Mouse (Mus musculus) left cerebral cortex, postnatal 10 days (tissue): ENCODE data around the gene Lrmda. TPM values are rescaled to one million over a fixed set of nuclear protein-coding genes. Genes with fewer than 3 reads are reported as not detected.

Experiments used
- DNase-seq, 2 experiments: peaks; one replicate each; pipeline ENCODE4 v3.0.0; 2021 to 2022; ENCODE audit warnings: low spot score in 2 of 2, mixed read lengths in 1 of 2; ENCODE audit errors: extremely low spot score in 1 of 2
- intact Hi-C: fragments of 180-260 bp; cut with DNase I; formaldehyde crosslinking; loops from one replicate; pipeline ENCODE4 v1.15.1; 2025
- total RNA-seq, 2 experiments: library from RNA; stranded (reverse); gene quantifications; 2 replicates each; pipeline ENCODE4 v1.2.3; 2021

The Lrmda gene
- total RNA-seq, 2 experiments from 2014 or later = 1.1 TPM; not detected in 1

DNA sequence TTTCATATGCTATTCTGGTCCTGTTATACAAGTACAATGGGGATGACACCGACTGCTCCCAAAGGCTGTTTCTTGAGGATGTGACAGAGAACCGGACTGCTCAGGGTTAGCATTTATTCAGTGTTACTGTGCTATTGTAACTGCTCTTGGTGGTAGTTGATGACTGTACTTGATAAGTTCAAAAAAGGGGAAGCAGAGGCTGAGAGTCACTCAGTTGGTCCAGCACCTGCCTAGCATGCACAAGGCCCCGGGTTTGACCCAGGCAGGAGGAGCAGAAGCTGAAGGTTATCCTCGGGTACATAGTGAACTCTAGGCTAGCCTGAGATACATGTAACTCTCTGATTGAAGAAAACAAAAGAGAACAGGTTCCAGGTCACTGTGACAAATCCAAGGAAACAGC is 4.0 kb downstream of the Lrmda start:
- no peak for DNase-seq
- intact Hi-C loops = no loop called here

DNA sequence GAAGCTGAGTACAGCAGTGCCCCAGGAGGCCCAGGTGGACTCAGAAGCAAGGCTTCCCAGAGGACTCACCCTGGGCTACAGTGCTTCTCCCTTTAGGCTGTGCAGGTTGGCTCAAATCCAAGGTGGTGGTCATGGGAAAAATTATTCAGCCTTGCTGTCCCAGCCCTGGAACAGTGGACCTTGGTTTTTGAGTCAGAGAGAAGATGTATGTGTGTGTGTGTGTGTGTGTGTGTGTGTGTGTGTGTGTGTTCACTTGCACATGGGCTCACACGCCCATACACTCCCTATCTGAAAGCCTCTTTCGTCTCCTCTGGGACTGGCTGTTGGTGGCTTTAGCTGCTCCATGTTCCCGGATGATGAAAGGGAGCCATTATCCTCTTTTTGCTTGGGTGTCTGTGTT is 16.4 kb downstream of the Lrmda start:
- intact Hi-C loops = no loop called here
- DNase-seq = peak in 1 of 2 experiments; percentile 33

DNA sequence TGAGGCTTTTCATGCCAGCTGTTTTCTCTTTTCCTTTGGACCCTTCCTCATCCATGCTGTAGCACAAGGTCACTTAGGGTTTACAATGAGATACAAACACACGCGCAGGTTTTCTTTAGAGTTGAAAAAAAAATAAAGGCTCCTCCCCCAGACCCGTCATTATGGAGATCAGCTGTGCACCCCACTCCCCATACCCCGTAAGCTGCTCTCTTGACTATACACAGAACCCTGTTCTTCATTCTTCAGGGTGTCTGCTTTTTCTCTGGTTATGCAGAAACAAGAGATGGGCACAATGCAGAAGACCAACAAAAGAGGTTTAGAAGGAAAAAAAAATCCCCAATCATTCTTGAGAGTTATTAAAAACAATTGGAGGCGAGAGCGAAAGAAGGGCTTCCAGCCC is 16.8 kb downstream of the Lrmda start:
- no peak for DNase-seq
- intact Hi-C loops = no loop called here

DNA sequence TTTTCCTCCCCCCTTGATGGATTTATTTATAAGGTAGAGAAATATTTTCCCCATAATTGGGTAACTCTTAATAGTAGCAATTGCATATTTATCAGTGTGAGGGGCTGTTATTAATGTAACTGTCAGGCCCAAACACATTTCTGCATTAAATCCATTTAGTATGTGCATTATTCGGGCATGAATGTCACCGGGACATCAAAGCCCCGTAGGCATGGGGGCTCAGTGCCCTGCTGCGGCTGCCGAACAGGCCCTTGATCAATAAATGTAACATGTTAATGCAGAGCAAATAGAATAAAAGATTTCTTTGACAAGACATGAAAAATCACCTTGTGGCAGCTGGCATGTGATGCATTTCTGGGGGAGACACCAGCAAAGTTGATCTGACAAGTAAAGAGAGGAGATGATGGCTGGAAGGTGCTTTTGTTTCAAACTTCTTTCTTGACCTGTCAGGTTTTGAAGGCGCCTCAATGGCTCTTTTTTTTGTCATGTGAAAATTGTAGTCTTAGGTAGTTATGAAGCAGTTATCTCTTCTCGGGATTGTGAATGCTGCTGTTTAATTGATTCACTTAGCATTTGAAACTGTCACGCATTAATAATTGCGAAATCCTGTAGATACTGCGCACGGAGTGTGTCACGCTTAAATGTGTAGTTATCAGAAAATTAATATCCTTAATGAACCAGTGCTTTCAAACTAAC is 17.4 kb downstream of the Lrmda start:
- intact Hi-C loops = no loop called here
- no peak for DNase-seq

DNA sequence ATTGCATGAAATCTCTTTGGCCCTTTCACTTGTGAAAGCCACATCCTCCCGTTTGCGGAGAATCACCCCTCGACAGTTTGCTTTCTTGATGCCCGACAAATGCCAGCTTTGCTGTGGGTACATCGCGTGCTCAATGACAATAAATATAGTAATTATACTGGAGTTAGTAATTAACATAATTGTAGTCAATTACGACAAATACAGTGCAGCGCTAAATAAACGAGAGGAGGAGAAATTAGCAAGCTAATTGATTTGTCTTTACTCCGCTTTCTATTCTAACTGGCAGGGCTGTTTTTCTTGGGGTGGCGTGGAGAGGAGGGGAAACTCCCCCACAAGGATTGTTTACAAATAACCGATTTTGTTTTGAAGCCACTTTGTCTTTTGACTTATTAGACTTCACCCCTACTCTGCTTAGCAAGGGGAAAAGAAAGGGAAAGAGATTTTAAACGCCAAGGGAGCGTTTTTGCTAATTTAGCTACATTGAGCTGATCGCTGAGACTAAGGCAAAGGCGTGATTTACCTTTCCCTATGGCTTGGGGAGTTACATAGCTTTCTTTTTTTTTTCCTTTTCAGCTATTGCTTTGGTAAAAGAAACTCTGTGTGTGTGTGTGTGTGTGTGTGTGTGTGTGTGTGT is 18.1 kb downstream of the Lrmda start:
- DNase-seq = no peak
- intact Hi-C loops = no loop called here

DNA sequence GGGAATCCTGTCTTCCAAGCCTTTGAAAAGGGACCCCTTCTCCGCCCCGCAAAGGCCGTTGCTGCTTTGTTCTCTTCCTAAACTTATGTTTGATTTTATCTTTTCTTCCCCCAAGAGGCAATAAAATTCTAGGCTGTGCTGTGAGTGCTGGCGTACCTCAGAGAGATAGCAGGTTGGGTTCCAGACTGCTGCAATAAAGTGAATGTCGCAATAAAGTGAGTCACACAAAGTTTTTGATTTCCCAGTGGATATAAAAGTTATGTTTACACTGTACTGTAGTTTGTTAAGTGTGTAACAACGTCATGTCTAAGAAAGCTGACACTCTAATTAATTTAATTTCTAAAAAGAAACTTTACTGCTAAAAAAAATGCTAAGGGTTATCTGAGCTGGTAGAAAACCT is 22.6 kb downstream of the Lrmda start:
- no peak for DNase-seq
- intact Hi-C loops = no loop called here

DNA sequence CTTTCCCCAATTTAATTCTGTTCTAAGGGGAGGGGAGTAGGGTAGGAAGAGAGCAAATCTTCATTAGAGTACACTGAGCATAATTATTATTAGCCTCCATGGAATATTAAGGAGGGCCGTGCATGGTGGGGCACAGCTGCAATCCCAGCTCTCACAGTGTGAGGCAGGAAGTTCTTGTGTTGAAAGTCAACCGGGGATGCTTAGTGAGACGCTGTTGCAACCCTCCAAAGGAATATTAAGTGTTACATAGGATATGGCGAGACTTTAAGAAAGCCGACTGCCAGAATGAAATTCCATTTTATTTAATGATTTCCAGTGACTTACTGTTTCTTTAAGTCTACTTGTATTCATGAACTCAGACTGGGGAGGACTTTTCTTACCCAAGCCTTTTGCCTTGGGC is 23.9 kb downstream of the Lrmda start:
- DNase-seq = no peak
- intact Hi-C loops = no loop called here

DNA sequence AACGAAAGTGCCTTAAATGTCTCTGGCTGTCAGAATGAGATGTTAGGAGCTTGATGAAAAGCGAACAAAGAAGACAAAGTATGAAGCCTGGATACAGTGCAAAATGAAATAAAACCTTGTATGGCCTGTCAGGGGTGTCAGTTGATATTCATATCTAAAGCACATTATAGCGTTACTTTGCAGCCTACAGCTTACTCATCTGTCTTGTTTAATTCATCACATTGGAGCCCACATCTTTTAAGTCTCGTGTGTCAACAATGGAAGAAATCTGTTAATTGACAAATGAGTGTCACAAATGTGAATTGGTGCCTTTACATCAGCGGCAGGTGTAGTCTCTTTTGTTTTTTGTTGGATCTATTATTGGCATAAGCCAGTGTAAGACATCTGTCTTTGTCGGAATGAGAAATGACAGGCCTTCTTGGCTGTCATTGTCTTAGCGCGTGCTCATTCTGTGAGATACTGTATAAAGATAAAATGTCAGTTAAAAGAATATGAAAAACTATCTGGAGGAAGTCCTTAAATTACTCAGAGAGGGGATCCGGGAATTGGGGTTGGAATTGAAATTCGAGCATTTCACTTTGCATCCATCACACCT is 26.8 kb downstream of the Lrmda start:
- DNase-seq = no peak
- intact Hi-C loops = no loop called here

DNA sequence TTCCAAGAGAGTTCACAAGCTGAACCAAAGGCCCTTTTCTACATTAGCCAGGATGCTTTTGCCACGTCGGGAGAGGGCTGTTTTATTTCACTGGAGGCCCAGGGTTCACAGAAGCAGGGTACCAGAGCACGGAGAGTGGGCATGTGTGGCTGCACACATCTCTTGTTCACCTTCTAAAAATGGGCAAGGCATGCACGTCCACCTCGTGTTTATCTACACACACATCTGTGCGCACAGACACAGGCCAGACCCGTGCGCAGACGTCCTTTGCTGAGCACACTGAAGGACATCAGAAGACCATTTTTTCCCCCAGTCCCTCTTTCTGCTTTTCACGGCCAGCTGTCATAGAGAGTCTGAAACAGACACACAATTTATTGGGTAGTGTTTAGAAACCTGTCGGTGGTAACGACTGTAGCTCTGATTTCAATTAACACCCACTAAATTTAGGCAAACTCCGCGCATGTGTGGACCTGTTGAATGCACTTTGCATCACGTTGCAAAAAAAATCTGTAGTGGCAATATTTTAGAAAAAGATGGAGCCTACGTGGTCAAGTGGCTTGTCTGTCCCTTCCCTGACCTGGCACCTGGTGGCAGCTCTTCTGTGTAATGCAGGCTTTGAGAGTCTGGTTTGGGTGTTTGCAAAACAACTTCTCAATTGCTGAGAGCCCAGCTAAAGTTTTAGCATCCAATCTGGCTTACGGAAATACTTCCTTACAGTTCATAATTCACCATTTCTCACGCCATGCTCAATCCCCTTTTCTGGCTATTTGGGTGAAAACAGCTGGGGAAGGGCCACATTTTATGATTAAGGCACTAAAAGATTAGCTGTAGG is 28.8 kb downstream of the Lrmda start:
- intact Hi-C loops = no loop called here
- no peak for DNase-seq

DNA sequence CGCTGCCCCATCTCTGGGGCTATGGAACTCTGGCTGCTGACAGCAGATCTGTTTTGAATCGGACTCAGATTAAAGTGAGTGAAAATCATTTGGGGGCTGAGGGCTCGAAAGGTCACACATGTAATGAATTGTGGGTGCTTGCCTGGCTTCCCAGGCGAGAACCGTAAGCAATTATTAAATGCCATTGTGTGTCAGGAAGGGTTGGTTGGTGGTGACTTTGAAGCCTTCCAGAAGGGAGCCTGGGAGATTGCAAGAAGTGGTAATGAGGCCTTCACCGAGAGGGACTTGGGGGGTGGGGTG is 29.3 kb downstream of the Lrmda start:
- DNase-seq = no peak
- intact Hi-C loops = no loop called here

DNA sequence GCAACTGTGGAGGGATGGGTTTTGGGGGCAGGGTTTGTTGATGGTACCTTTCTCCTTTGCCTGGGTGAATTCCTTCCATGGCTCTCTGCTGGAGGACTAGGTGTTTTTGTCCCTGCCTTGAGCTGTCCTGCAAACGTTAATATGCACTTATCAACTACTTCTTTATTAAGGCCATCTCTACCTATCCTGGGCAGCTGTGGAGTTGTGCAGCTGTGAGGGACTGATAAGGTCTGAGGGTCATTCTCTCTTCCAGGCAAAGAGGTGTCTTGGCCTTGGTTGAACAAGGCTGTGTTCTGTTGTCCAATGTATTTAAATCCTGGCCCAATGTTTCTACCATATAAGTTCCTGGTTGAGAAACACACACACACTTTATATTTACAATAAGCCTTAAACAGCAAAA is 29.8 kb downstream of the Lrmda start:
- intact Hi-C loops = no loop called here
- no peak for DNase-seq

DNA sequence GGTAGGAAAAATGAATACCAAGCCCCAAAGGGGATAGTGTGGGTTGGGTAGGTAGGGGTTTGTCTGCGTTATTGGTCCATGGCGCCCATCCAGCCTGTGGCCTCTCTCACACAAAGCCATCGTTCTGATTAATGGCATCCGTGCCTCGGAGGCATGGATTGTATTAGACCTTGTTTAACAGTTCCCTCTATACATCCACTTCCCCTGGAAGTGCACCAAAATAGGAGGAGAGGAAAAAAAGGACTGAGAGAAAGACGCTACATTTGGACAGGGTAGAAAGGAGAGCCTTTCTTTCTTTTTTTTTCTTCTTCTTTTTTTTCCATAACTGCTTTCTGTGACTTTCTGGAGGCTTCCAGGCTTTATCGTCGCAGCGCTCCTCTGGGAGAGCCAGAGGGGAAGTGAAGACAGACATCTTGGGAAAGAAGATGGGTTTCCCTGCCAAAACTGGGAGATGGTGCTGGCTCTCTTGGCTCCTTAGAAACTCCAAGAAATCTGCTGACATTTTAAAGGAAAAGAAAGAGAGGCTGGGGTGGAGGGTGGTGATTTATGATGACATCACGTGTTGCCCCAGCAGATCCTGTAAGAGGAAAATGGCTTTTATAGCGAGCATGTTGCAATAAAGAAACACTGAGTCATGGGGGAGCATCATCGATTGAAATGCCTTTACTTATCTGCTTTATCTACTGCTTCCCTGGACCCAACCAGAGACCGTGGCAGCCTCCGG is 32.6 kb downstream of the Lrmda start:
- intact Hi-C loops = no loop called here
- DNase-seq = peak in 1 of 2 experiments; percentile 6

DNA sequence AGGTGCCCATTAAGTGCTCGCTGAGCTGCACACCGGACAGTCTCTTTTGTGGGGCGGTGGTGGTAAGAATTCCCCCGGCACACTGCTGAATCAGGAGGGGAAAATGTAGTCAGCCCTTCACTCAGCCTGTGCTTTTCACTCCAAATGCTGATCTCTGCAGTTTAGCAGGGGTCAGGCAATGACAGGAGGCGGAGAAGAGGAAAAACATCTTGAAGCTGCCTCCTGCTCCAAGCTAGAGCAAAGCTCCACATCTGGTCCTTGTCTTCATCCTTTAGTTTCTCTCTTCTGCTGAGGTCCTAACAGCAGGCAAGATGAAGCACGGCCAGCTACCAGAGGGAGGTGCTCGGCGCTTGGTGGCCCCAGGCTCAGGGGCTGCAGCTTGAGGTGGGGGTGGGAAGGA is 36.1 kb downstream of the Lrmda start:
- intact Hi-C loops = no loop called here

DNA sequence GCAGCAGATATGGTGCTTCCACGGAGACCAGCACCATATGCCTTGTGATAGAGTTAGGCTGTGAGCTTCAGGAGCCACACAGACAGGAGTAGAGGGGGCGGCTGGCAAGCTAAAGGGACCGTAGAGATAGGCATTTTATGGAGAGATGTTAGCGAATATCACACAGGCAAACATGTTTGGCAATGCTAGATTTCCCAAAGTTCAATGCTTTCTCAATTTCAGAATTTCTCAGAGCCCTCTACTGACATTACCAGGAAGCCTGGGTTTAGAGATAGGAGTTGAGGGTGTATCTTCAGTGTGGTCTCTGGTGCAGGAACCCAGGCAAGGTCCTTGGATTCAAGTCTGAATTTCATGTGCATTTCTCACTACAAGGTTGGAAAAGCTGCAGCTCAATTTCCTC is 36.7 kb downstream of the Lrmda start:
- no peak for DNase-seq
- intact Hi-C loops = no loop called here

More for the DNA sequence above, 36.1 kb downstream of the Lrmda start:
- no peak for DNase-seq

DNA sequence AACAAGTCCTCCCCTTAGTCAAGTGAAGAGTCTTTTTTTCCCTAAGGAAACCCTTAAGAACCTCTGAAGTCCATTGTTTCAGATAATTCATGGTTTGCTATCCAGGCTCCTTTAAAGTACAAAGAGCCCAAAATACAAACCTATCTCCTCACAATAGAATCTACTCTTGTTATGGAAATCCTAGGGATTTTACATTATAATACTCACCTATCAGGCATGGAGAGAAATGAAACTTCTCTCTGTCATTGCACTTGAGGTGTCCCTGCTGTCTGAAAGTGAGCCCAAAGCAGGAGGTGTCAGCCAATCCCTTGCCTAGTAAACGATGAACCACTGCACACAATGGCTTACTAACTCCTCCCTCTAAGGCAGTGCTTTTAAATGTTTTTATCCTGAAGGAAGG is 39.2 kb downstream of the Lrmda start:
- DNase-seq = no peak
- intact Hi-C loops = no loop called here

DNA sequence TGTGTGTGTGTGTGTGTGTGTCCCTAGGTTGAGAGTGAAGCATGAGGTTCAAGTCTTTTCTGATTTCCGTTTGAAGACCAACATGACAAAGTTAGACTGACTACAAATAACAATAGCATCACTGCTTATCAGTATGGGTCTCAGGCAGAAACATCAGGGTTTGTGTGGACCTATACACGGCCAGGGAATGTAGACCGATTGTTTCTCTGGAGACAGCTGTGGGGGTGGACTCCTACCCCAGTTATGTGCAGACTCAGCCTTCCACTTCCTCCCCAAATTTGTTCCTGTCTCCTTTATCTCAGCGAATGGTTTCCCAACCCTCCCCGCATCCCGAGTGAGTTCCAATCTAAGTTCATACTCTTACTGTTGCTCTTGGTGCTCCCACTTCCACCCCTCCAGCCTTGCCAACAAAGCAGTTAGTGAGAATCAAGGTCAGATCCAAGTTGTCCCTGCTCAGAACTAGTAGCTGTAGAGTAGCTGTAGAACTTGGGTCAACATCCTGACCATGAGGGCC is 39.9 kb downstream of the Lrmda start:
- no peak for DNase-seq
- intact Hi-C loops = no loop called here

DNA sequence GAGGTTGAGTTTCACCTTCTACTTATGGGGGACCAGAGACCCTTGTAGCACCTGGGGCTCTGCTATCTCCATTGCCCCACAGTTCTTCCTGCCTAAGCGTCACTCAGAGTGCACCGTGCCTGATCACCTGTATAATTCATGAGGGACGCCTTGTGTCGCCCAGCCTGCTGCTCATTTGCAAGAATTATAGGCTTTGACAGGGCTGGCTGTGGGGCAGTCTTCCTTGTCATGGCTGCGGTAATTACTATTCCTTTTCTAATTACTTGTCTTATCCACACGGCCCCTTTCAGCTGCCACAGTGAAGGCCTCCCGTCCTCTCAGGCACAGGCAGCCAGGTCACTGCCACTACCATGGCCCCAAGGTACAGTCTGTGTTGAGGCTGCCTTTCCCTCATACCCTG is 41.3 kb downstream of the Lrmda start:
- intact Hi-C loops = no loop called here
- no peak for DNase-seq

DNA sequence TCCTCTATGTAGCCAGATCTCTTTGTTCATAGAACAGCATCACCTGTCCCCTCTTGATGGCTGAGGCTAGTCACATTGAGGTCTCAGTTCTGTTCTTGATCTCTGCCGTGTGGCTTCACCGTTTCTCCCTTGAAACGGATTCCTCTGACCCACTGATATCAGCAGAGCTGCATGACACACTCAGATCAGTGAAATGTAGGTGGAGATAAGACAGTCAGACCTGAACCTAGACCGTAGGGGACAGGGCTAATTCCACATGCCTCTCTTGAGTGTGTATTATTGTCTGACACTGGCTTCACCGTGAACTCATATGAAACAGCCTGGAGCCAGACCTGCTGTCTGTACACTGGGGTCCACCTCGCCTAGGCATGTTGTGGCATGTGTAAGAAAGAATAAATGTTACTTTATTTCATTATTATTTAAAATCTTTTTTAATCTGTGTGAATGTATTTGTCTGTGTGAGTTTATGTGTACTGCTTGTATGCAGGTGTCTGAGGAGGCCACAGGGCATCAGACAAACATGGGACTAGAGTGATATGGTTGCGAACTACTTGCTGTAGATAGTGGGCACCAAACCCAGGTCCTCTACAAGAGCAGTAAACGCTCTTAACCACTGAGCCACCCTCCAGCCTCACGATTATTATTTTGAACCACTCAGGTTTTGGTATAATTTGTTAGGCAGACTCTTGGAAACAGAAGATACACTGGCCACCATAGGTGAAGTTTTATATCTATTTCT is 42.8 kb downstream of the Lrmda start:
- DNase-seq = no peak
- intact Hi-C loops = no loop called here
